Mouse (Mus musculus) heart, embryonic 14.5 days (tissue): ENCODE data around the gene Tecta. TPM values are rescaled to one million over a fixed set of nuclear protein-coding genes. Genes with fewer than 3 reads are reported as not detected.

Experiments
- ATAC-seq: fragments of 200-750 bp; cut with Nextera tagmentation; 2 replicates; pipeline ENCODE4 v1.8.0; 2017; ENCODE audit warnings: low read depth, moderate TSS enrichment; ENCODE audit not compliant: insufficient number of reproducible peaks, insufficient read depth, low FRiP score
- H3K27ac ChIP-seq, 2 experiments: fragments of 200-500 bp in 1 of 2; fragments of 300-500 bp in 1 of 2; sonication (generic) in 1 of 2; replicated peaks in 1 of 2; 2 replicates each; pipeline ENCODE4 v1.5.1; 2012 to 2014; ENCODE audit warnings: low read depth in 2 of 2, low read length in 2 of 2, control low read depth in 1 of 2, mild to moderate bottlenecking in 1 of 2, mixed read lengths in 1 of 2; ENCODE audit not compliant: control insufficient read depth in 1 of 2, insufficient read depth in 1 of 2
- H3K27me3 ChIP-seq: fragments of 300-500 bp; sonication (generic); 2 replicates; pipeline ENCODE4 v1.6.1; 2014; ENCODE audit warnings: mild to moderate bottlenecking, low read length, control low read depth; ENCODE audit not compliant: control insufficient read depth, insufficient read depth
- H3K36me3 ChIP-seq: fragments of 300-500 bp; sonication (generic); 2 replicates; pipeline ENCODE4 v1.6.1; 2014; ENCODE audit warnings: mild to moderate bottlenecking, control low read depth, low read length, mixed read lengths; ENCODE audit not compliant: control insufficient read depth, insufficient read depth
- H3K4me1 ChIP-seq, 2 experiments: fragments of 200-500 bp in 1 of 2; fragments of 300-500 bp in 1 of 2; sonication (generic) in 1 of 2; 2 replicates each; pipeline ENCODE4 v1.6.1; 2012 to 2014; ENCODE audit warnings: low read length in 2 of 2, control low read depth in 1 of 2, mixed read lengths in 1 of 2; ENCODE audit not compliant: control insufficient read depth in 2 of 2, insufficient read depth in 2 of 2
- H3K4me2 ChIP-seq: fragments of 300-500 bp; sonication (generic); 2 replicates; pipeline ENCODE4 v1.6.1; 2014; ENCODE audit warnings: mild to moderate bottlenecking, low read length
- H3K4me3 ChIP-seq, 2 experiments: fragments of 200-500 bp in 1 of 2; fragments of 300-500 bp in 1 of 2; sonication (generic) in 1 of 2; 2 replicates each; pipeline ENCODE4 v1.5.1; 2012 to 2014; ENCODE audit warnings: low read length in 2 of 2, mild to moderate bottlenecking in 2 of 2, control low read depth in 1 of 2, low read depth in 1 of 2, moderate library complexity in 1 of 2; ENCODE audit not compliant: control insufficient read depth in 1 of 2, insufficient read depth in 1 of 2
- H3K9ac ChIP-seq: fragments of 300-500 bp; sonication (generic); 2 replicates; pipeline ENCODE4 v1.6.1; 2014; ENCODE audit warnings: mild to moderate bottlenecking, low read length
- H3K9me3 ChIP-seq: fragments of 300-500 bp; sonication (generic); 2 replicates; pipeline ENCODE4 v1.6.1; 2016; ENCODE audit warnings: low read length, control low read depth; ENCODE audit not compliant: control insufficient read depth
- WGBS: fragments of 180-500 bp; shearing (Covaris S2); extraction: QIAGEN DNeasy Blood & Tissue Kit; methylation state at CpG from one replicate; pipeline ENCODE4 v1.1.7; 2014; 5-methylcytosine and 5-hydroxymethylcytosine counted together
- polyA plus RNA-seq: library from polyadenylated mRNA; unstranded; fragments of >200 nt; fragmentation: Nextera tagmentation; extraction: Ambion mirVana; gene quantifications from 2 replicates; pipeline ENCODE4 v1.2.1, GENCODE M21; 2014

Tecta gene
- polyA plus RNA-seq, 1 experiment from 2014 or later = not detected

GRCm38 (mm10) chr9:42428060-42428924 lies 28.6 kb upstream of the Tecta start:
- no peak overlapping the region for H3K4me3 ChIP-seq
- no peak overlapping the region for H3K27ac ChIP-seq
- no peak overlapping the region for H3K9ac ChIP-seq
- WGBS = 70% methylated on average over 12 of the region's 12 CpGs
- H3K9me3 ChIP-seq = no peaks in the 10 kb centered on the region
- H3K4me1 ChIP-seq = no peaks in the 10 kb centered on the region
- ATAC-seq = no peak
- peaks cover 13% of the 10 kb centered on the region; the same call in 1 of the 2 replicates for H3K36me3 ChIP-seq
- H3K4me2 ChIP-seq = no peak overlapping the region
- no peaks in the 10 kb centered on the region for H3K27me3 ChIP-seq

GRCm38 (mm10) chr9:42426661-42427358 lies 27.1 kb upstream of the Tecta start:
- WGBS = 51% methylated on average over 10 of the region's 10 CpGs
- Histone ChIP-seq H3K9me3 (no peaks in the 10 kb centered on the region), H3K4me2 (no peak overlapping the region), H3K4me3 (no peak overlapping the region), H3K27ac (no peak overlapping the region), H3K4me1 (no peaks in the 10 kb centered on the region), H3K9ac (no peak overlapping the region), H3K27me3 (no peaks in the 10 kb centered on the region), H3K36me3 (peaks cover 13% of the 10 kb centered on the region; the same call in 1 of the 2 replicates)
- no peak for ATAC-seq

GRCm38 (mm10) chr9:42423649-42424048 lies 23.9 kb upstream of the Tecta start:
- H3K4me1 ChIP-seq = peaks cover 0 to 3% of the 10 kb centered on the region in 2 experiments; a peak in 1 of 4 replicates
- no peak overlapping the region for H3K27ac ChIP-seq
- no peak for ATAC-seq
- peaks cover 8% of the 10 kb centered on the region; the same call in 1 of the 2 replicates for H3K36me3 ChIP-seq
- H3K9ac ChIP-seq = no peak overlapping the region
- H3K4me2 ChIP-seq = no peak overlapping the region
- no peak overlapping the region for H3K4me3 ChIP-seq
- H3K9me3 ChIP-seq = no peaks in the 10 kb centered on the region
- 67% methylated on average over 2 of the region's 2 CpGs for WGBS
- H3K27me3 ChIP-seq = no peaks in the 10 kb centered on the region

- no peak for ATAC-seq
- Histone ChIP-seq H3K27me3 (no peaks in the 10 kb centered on the region), H3K4me1 (peaks cover 0 to 3% of the 10 kb centered on the region in 2 experiments; a peak in 2 of 4 replicates), H3K27ac (no peak overlapping the region), H3K9ac (no peak overlapping the region), H3K9me3 (no peaks in the 10 kb centered on the region), H3K4me2 (no peak overlapping the region), H3K4me3 (no peak overlapping the region), H3K36me3 (0 out of 2 replicates have a peak, but pooled peaks cover 4% of the 10 kb centered on the region)
- WGBS = 43% methylated on average over 2 of the region's 2 CpGs
Measured at GRCm38 (mm10) chr9:42419687-42420086, 20.0 kb upstream of the Tecta start.

- ATAC-seq = no peak
- Histone ChIP-seq H3K4me2 (no peak overlapping the region), H3K27ac (no peak overlapping the region), H3K27me3 (no peaks in the 10 kb centered on the region), H3K4me3 (no peak overlapping the region), H3K9ac (no peak overlapping the region), H3K4me1 (peaks cover 0 to 3% of the 10 kb centered on the region in 2 experiments; a peak in 2 of 4 replicates), H3K9me3 (no peaks in the 10 kb centered on the region), H3K36me3 (0 out of 2 replicates have a peak, but pooled peaks cover 9% of the 10 kb centered on the region)
- 87% methylated on average over 5 of the region's 5 CpGs for WGBS
Measured at GRCm38 (mm10) chr9:42418786-42419185, 19.1 kb upstream of the Tecta start.

- 0 out of 2 replicates have a peak, but pooled peaks cover 9% of the 10 kb centered on the region for H3K36me3 ChIP-seq
Measured at GRCm38 (mm10) chr9:42417352-42417952, 17.7 kb upstream of the Tecta start.

GRCm38 (mm10) chr9:42415184-42415583 lies 15.5 kb upstream of the Tecta start:
- no peaks in the 10 kb centered on the region for H3K9me3 ChIP-seq
- no peak overlapping the region for H3K27ac ChIP-seq
- no peak for ATAC-seq
- H3K4me1 ChIP-seq = peaks cover 0 to 3% of the 10 kb centered on the region in 2 experiments; a peak in 2 of 4 replicates
- no peak overlapping the region for H3K4me3 ChIP-seq
- no peaks in the 10 kb centered on the region for H3K27me3 ChIP-seq
- no peak overlapping the region for H3K4me2 ChIP-seq
- no peak overlapping the region for H3K9ac ChIP-seq
- H3K36me3 ChIP-seq = 0 out of 2 replicates have a peak, but pooled peaks cover 6% of the 10 kb centered on the region
- WGBS = 33% methylated on average over 1 of the region's 1 CpGs

More at GRCm38 (mm10) chr9:42417352-42417952, 17.7 kb upstream of the Tecta start:
- no peaks in the 10 kb centered on the region for H3K9me3 ChIP-seq
- H3K27me3 ChIP-seq = no peaks in the 10 kb centered on the region
- H3K4me2 ChIP-seq = no peak overlapping the region
- H3K4me1 ChIP-seq = peaks cover 0 to 3% of the 10 kb centered on the region in 2 experiments; a peak in 2 of 4 replicates
- no peak overlapping the region for H3K9ac ChIP-seq
- 64% methylated on average over 12 of the region's 12 CpGs for WGBS
- no peak overlapping the region for H3K27ac ChIP-seq
- ATAC-seq = peak; percentile 72
- H3K4me3 ChIP-seq = no peak overlapping the region
